Mouse (Mus musculus) kidney, embryonic 16.5 days (tissue): ENCODE data around the gene Olfr635. TPM values are rescaled to one million over a fixed set of nuclear protein-coding genes. Genes with fewer than 3 reads are reported as not detected.
"Not testable (repeated sequence)": the region's sequence is repeated elsewhere in the genome, so short reads cannot be mapped to it uniquely, and the experiment has no call there.

ENCODE experiments used
- ATAC-seq: fragments of 200-750 bp; cut with Nextera tagmentation; 2 replicates; pipeline ENCODE4 v1.8.0; 2017; ENCODE audit warnings: moderate TSS enrichment; ENCODE audit not compliant: low FRiP score, low TSS enrichment
- H3K27ac ChIP-seq: fragments of 300-500 bp; sonication (generic); 2 replicates; pipeline ENCODE4 v1.5.1; 2014; ENCODE audit warnings: low read length
- H3K27me3 ChIP-seq: fragments of 300-500 bp; sonication (generic); 2 replicates; pipeline ENCODE4 v1.6.1; 2014; ENCODE audit warnings: low read length, control low read depth, mixed read lengths; ENCODE audit not compliant: insufficient read depth
- H3K36me3 ChIP-seq: fragments of 300-500 bp; sonication (generic); 2 replicates; pipeline ENCODE4 v1.6.1; 2014; ENCODE audit warnings: low read length, control low read depth, mixed read lengths; ENCODE audit not compliant: insufficient read depth
- H3K4me1 ChIP-seq: fragments of 300-500 bp; sonication (generic); 2 replicates; pipeline ENCODE4 v1.6.1; 2014; ENCODE audit warnings: low read length, control low read depth, mixed read lengths; ENCODE audit not compliant: insufficient read depth
- H3K4me2 ChIP-seq: fragments of 300-500 bp; sonication (generic); replicated peaks from 2 replicates; pipeline ENCODE4 v1.6.1; 2014; ENCODE audit warnings: low read depth, low read length
- H3K4me3 ChIP-seq: fragments of 300-500 bp; sonication (generic); 2 replicates; pipeline ENCODE4 v1.5.1; 2014; ENCODE audit warnings: mild to moderate bottlenecking, low read length
- H3K9ac ChIP-seq: fragments of 300-500 bp; sonication (generic); replicated peaks from 2 replicates; pipeline ENCODE4 v1.6.1; 2014; ENCODE audit warnings: low read length
- H3K9me3 ChIP-seq: fragments of 300-500 bp; sonication (generic); 2 replicates; pipeline ENCODE4 v1.6.1; 2016; ENCODE audit warnings: low read length, control low read depth
- WGBS: fragments of 180-500 bp; shearing (Covaris S2); extraction: QIAGEN DNeasy Blood & Tissue Kit; methylation state at CpG from one replicate; pipeline ENCODE4 v1.1.7; 2014; 5-methylcytosine and 5-hydroxymethylcytosine counted together
- polyA plus RNA-seq: library from polyadenylated mRNA; unstranded; fragments of >200 nt; fragmentation: Nextera tagmentation; extraction: Ambion mirVana; gene quantifications from 2 replicates; pipeline ENCODE4 v1.2.1, GENCODE M21; 2015

The Olfr635 gene
- 0.01 TPM in 2 replicates for polyA plus RNA-seq

DNA sequence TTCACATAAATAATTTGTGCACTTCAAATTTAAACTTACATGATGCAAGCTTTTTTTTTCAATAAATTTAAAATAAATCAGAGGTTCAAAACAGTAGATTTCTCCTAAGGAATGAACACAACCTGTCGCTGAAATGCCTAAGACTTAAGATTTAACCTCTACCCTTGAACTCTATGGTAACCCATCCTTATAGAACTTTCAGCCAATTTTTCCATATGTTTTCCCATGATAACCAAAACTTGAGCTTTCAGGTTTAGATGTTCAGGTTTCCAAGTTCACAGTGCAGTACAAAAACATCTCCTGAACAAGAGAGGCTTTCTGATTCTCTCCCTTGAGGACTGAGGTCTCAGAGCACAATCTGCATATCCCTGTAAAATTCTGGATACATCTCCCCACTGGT lies at the start of gene Olfr635:
TSS of gene Olfr635 (plus strand) at position 301 of the 400 bp plus-strand sequence.
- Histone ChIP-seq H3K27me3 (no peaks in the 10 kb centered on the region), H3K27ac (no peak within 1 kb of the TSS), H3K9me3 (no peaks in the 10 kb centered on the region), H3K36me3 (no peaks in the 10 kb centered on the region), H3K4me3 (no peak within 1 kb of the TSS), H3K4me2 (no peak within 1 kb of the TSS), H3K4me1 (no peaks in the 10 kb centered on the region), H3K9ac (no peak within 1 kb of the TSS)
- no peak for ATAC-seq
- 83% methylated on average over 1 of the region's 1 CpGs for WGBS

DNA sequence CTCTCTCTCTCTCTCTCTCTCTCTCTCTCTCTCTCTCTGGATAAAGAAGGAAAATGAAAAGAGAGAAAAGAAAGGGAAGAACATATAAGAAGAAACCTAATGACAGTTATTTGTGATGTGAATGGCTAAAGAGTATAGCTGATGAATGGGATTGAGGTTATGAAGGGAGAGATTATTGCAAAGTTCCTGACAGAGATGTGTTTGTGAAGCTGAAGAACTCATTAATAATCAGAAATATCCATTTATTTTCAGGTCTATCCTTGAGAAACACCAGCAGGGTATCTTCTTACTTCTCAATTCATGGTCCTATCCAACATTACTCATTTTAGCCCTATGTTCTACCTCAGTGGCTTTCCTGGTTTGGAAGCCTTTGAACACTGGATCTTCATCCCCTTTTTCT lies 42.4 kb upstream of the Olfr635 start, which contains the start of gene Olfr631:
TSS of gene Olfr631 (plus strand) at position 301 of the 400 bp plus-strand sequence.
- H3K36me3 ChIP-seq: no peaks in the 10 kb centered on the region
- H3K4me3 ChIP-seq: no peak within 1 kb of the TSS
- no peak within 1 kb of the TSS for H3K9ac ChIP-seq
- H3K4me1 ChIP-seq: no peaks in the 10 kb centered on the region
- ATAC-seq: no peak
- no peaks in the 10 kb centered on the region for H3K27me3 ChIP-seq
- no peaks in the 10 kb centered on the region for H3K9me3 ChIP-seq
- H3K27ac ChIP-seq: no peak within 1 kb of the TSS
- no peak within 1 kb of the TSS for H3K4me2 ChIP-seq

DNA sequence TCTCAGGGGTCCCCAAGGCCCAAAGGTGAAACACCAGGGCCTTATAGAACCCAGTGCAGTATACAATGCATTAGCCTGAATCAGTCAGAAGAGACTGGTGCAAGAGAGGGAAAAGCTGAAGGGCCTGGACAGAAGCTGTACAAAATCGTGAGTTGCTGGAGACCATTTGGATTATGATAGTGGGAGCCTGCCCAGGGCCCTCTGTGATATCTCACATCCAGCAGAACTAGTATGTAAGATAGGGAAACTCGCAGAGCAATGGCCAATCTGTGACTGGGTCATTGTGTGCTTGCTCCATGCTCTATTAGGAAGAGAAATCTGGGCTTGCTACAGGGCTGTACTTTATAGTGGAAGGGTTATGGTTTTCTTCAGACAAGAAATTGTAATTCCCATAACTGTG lies 36.7 kb upstream of the Olfr635 start, which contains the start of gene Olfr632:
TSS of gene Olfr632 (plus strand) at position 84 of the 400 bp plus-strand sequence.
- no peak for ATAC-seq
- H3K4me3 ChIP-seq: no peak within 1 kb of the TSS
- H3K9ac ChIP-seq: no peak within 1 kb of the TSS
- no peak within 1 kb of the TSS for H3K4me2 ChIP-seq
- H3K36me3 ChIP-seq: no peaks in the 10 kb centered on the region
- no peaks in the 10 kb centered on the region for H3K4me1 ChIP-seq
- H3K9me3 ChIP-seq: no peaks in the 10 kb centered on the region
- no peaks in the 10 kb centered on the region for H3K27me3 ChIP-seq
- WGBS: 83% methylated on average over 2 of the region's 2 CpGs
- H3K27ac ChIP-seq: no peak within 1 kb of the TSS

DNA sequence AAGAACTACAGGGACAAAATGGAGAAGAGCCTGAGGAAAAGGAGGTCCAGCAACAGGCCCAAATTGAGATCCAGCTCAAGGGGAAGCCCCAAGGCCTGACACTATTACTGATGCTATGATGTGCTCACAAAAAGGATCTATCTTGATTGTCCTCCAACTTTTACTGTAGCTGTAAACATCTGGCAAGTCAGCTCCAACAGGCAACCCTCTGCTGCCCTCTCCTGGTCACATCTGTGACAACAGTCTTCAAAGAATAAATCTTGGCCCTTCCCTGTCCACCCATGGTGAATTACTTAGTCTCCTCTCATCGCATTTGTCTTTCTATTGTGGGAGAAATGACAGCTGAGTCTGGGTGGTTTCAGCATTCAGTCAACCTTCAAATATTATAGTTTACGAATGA lies 28.2 kb upstream of the Olfr635 start:
- Histone ChIP-seq H3K36me3 (no peaks in the 10 kb centered on the region), H3K27me3 (no peaks in the 10 kb centered on the region), H3K27ac (no peak overlapping the region), H3K9me3 (no peaks in the 10 kb centered on the region), H3K9ac (no peak overlapping the region), H3K4me3 (no peak overlapping the region), H3K4me2 (no peak overlapping the region), H3K4me1 (no peaks in the 10 kb centered on the region)
- ATAC-seq: no peak
- WGBS: 28% methylated on average over 2 of the region's 2 CpGs

- H3K27me3 ChIP-seq: no peaks in the 10 kb centered on the region
- H3K27ac ChIP-seq: no peak within 1 kb of the TSS
- no peaks in the 10 kb centered on the region for H3K36me3 ChIP-seq
- H3K9me3 ChIP-seq: no peaks in the 10 kb centered on the region
- no peaks in the 10 kb centered on the region for H3K4me1 ChIP-seq
- no peak within 1 kb of the TSS for H3K9ac ChIP-seq
- no peak within 1 kb of the TSS for H3K4me2 ChIP-seq
- ATAC-seq: no peak
- H3K4me3 ChIP-seq: no peak within 1 kb of the TSS
Measured at GRCm38 (mm10) chr7:103944137-103944536, 26.8 kb upstream of the Olfr635 start, which contains the start of gene Olfr633. Olfr633 (plus strand) TSS chr7:103944437.

GRCm38 (mm10) chr7:103966873-103967272 lies 4.1 kb upstream of the Olfr635 start:
- not testable (repeated sequence) for H3K4me2 ChIP-seq, H3K36me3 ChIP-seq, H3K9ac ChIP-seq, ATAC-seq, H3K4me1 ChIP-seq, H3K27me3 ChIP-seq, H3K27ac ChIP-seq, H3K4me3 ChIP-seq, H3K9me3 ChIP-seq
- WGBS: 96% methylated on average over 22 of the region's 22 CpGs

DNA sequence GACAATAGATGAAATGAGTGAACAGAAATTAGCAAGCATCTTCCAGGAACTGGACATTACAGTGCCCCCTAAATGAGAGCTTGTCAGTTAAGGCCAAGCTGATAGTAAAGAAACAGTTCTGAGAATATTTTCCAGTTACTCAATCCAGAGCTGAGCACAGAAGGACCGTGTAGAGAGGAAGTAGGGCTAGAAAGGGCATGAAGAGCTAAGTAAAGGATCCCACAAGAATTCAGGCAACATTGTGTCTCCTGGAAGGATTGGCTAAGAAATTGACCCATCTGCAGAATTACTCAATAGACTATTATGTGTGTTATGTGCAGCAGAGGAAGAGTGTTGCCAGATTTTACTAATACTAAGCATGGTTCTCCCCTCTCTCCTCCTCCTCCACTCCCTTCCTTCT lies 830 bp downstream of the Olfr635 start:
- WGBS: 70% methylated on average over 1 of the region's 1 CpGs
- no peaks in the 10 kb centered on the region for H3K4me1 ChIP-seq
- no peak overlapping the region for H3K27ac ChIP-seq
- no peaks in the 10 kb centered on the region for H3K27me3 ChIP-seq
- no peak overlapping the region for H3K4me2 ChIP-seq
- ATAC-seq: no peak
- H3K4me3 ChIP-seq: no peak overlapping the region
- H3K9me3 ChIP-seq: no peaks in the 10 kb centered on the region
- no peaks in the 10 kb centered on the region for H3K36me3 ChIP-seq
- no peak overlapping the region for H3K9ac ChIP-seq

GRCm38 (mm10) chr7:103998446-103998845 lies 27.5 kb downstream of the Olfr635 start, which contains the start of gene Olfr638:
Olfr638 (plus strand) TSS chr7:103998746.
- Histone ChIP-seq H3K9me3 (no peaks in the 10 kb centered on the region), H3K9ac (no peak within 1 kb of the TSS), H3K4me2 (no peak within 1 kb of the TSS), H3K4me1 (no peaks in the 10 kb centered on the region), H3K27me3 (no peaks in the 10 kb centered on the region), H3K36me3 (no peaks in the 10 kb centered on the region), H3K4me3 (no peak within 1 kb of the TSS), H3K27ac (no peak within 1 kb of the TSS)
- no peak for ATAC-seq

GRCm38 (mm10) chr7:103999124-103999523 lies 28.2 kb downstream of the Olfr635 start:
- H3K4me1 ChIP-seq: no peaks in the 10 kb centered on the region
- H3K4me2 ChIP-seq: no peak overlapping the region
- no peaks in the 10 kb centered on the region for H3K36me3 ChIP-seq
- no peak overlapping the region for H3K4me3 ChIP-seq
- no peak for ATAC-seq
- H3K9ac ChIP-seq: no peak overlapping the region
- H3K27ac ChIP-seq: no peak overlapping the region
- no peaks in the 10 kb centered on the region for H3K9me3 ChIP-seq
- H3K27me3 ChIP-seq: no peaks in the 10 kb centered on the region

DNA sequence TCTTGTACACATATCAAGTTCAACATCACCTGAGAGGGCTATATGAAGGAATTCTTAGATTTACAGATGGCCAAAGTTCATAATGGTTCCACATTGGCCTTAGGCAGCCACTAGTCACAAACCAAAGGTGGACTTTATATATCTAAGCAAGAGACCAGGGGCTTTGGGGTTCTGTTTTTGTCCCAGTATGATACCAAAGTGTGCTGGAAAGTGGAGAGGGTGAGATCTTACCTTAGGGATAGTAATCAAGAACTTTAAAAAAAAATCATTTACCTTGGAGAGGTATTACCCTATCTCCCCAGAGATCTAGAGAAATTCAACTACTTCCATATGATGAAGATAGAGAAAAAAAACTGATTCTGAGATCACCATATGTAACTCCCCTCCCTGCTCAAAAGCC lies 46.3 kb downstream of the Olfr635 start, which contains the start of gene Olfr639:
TSS of gene Olfr639 (minus strand) at position 101 of the 400 bp plus-strand sequence.
- no peaks in the 10 kb centered on the region for H3K9me3 ChIP-seq
- H3K9ac ChIP-seq: no peak within 1 kb of the TSS
- no peak within 1 kb of the TSS for H3K27ac ChIP-seq
- no peak within 1 kb of the TSS for H3K4me2 ChIP-seq
- no peak for ATAC-seq
- H3K4me3 ChIP-seq: no peak within 1 kb of the TSS
- H3K27me3 ChIP-seq: no peaks in the 10 kb centered on the region
- no peaks in the 10 kb centered on the region for H3K36me3 ChIP-seq
- H3K4me1 ChIP-seq: no peaks in the 10 kb centered on the region
